Mouse (Mus musculus) liver, embryonic 15.5 days (tissue): ENCODE measurements at regions not wholly inside any gene's neighbourhood (a gene's known extent, or its start where the extent isn't known, plus 50 kb on each side); places are given as distances from the start of the nearest gene placed in this dataset.

Experiments
- ATAC-seq: fragments of 200-750 bp; cut with Nextera tagmentation; 2 replicates; pipeline ENCODE4 v1.8.0; 2017; ENCODE audit warnings: moderate number of reproducible peaks, mild to moderate bottlenecking, moderate library complexity; ENCODE audit not compliant: insufficient read depth
- H3K27ac ChIP-seq: fragments of 300-500 bp; sonication (generic); replicated peaks from 2 replicates; pipeline ENCODE4 v1.5.1; 2015; ENCODE audit warnings: mild to moderate bottlenecking, inconsistent platforms
- H3K27me3 ChIP-seq: fragments of 300-500 bp; sonication (generic); 2 replicates; pipeline ENCODE4 v1.6.1; 2015; ENCODE audit warnings: mild to moderate bottlenecking, inconsistent platforms
- H3K36me3 ChIP-seq: fragments of 300-500 bp; sonication (generic); replicated peaks from 2 replicates; pipeline ENCODE4 v1.6.1; 2015; ENCODE audit warnings: moderate library complexity, mild to moderate bottlenecking, inconsistent platforms
- H3K4me1 ChIP-seq: fragments of 300-500 bp; sonication (generic); replicated peaks from 2 replicates; pipeline ENCODE4 v1.6.1; 2015; ENCODE audit warnings: inconsistent platforms
- H3K4me2 ChIP-seq: fragments of 300-500 bp; sonication (generic); 2 replicates; pipeline ENCODE4 v1.6.1; 2015; ENCODE audit warnings: moderate library complexity, mild to moderate bottlenecking, inconsistent platforms
- H3K4me3 ChIP-seq: fragments of 300-500 bp; sonication (generic); replicated peaks from 2 replicates; pipeline ENCODE4 v1.5.1; 2015; ENCODE audit warnings: mild to moderate bottlenecking, inconsistent platforms
- H3K9ac ChIP-seq: fragments of 300-500 bp; sonication (generic); 2 replicates; pipeline ENCODE4 v1.6.1; 2015; ENCODE audit warnings: moderate library complexity, mild to moderate bottlenecking, inconsistent platforms
- H3K9me3 ChIP-seq: fragments of 300-500 bp; sonication (generic); replicated peaks from 2 replicates; pipeline ENCODE4 v1.6.1; 2016; ENCODE audit warnings: inconsistent platforms
- WGBS: fragments of 180-500 bp; shearing (Covaris S2); methylation state at CpG from one replicate; pipeline ENCODE4 v1.1.7; 2015; ENCODE audit warnings: mixed read lengths; ENCODE audit not compliant: insufficient replicate concordance; 5-methylcytosine and 5-hydroxymethylcytosine counted together

DNA sequence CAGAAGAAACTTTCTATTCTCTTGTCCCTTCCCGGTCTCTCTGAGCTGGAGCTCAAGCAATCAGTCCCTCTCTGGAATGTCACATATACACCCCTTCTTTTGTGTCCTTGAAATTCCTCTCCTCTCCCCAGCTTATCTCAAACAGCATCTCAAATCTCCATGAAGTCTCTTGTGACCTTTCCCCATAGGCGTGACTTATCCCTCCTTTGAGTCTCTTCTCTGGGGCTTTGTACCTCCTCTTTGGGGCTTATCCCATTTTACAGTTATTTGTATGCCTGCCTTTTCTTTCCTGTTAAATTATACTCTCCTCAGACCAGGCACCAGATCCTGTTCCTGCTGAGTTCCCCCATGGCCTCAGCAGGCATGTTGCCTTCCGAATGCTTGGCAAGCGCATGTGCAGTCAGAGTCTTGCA, 152.8 kb downstream of the Pten start:
- no peak overlapping the region for H3K4me2 ChIP-seq
- peaks cover 13% of the 10 kb centered on the region for H3K4me1 ChIP-seq
- no peak for ATAC-seq
- no peak overlapping the region for H3K9ac ChIP-seq
- no peaks in the 10 kb centered on the region for H3K27me3 ChIP-seq
- no peaks in the 10 kb centered on the region for H3K9me3 ChIP-seq
- H3K27ac ChIP-seq, result no peak overlapping the region
- no peaks in the 10 kb centered on the region for H3K36me3 ChIP-seq
- 64% methylated on average over 4 of the region's 4 CpGs for WGBS
- H3K4me3 ChIP-seq, result no peak overlapping the region

DNA sequence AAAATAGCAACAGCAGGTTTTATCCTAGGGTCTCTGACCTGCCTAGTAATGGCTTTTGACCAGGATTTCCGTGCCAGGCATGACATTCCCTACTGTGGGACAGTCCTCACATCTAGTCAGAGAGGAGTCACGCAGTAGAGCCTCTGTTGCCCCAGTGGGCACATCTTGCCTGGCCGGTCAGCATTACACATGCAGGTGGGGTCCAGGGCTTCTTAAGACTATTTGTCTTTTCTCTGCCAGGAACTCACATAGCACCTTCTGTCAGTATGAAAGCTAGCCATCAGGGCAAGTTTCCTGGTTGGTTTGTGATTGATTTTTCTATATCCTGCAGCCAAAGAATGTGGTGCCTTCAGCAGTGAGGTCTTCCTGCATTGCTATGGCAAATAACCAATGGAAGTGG, 155.0 kb downstream of the Pten start:
- Histone ChIP-seq H3K4me3 (no peak overlapping the region), H3K4me2 (no peak overlapping the region), H3K27ac (no peak overlapping the region), H3K4me1 (no peaks in the 10 kb centered on the region), H3K36me3 (no peaks in the 10 kb centered on the region), H3K27me3 (no peaks in the 10 kb centered on the region), H3K9ac (no peak overlapping the region), H3K9me3 (no peaks in the 10 kb centered on the region)
- WGBS, result 64% methylated on average over 3 of the region's 3 CpGs
- no peak for ATAC-seq

DNA sequence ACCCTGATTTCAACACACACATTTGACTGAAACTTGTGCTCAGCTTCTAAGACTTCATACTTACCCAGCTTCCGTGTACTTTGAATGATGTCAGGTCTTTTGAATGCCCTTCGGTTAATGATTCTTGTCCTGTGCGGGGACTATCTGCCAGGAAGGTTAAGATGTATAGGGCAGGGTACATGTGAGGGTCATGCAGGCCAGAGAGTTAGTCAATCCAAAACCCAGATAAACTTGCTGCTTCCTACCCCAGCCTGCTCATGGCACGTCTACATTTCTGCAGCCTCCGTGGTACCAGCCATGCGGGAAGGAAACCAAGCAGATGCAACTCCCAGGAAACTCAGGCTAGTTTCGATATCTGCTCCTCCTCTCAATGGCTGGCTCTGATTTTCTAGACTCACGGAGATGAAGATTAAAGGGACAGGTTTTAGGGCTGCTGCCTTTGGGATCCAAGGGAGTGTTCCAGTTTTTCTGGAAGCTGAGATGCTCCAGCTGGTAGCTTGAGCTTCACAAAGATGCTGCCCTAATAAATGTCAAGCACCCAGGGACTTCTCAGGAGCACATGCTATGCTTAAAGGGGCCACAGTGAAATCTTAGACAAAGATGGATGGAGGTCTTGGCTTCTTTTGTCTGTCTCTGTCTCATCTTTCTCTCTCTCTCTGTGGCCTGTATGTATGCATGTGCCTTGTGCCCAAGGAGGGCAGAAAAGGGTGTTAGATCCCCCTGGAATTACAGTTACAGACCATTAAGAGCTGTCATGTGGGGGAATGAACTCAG, 159.4 kb downstream of the Pten start:
- 69% methylated on average over 8 of the region's 8 CpGs for WGBS
- Histone ChIP-seq H3K4me1 (no peaks in the 10 kb centered on the region), H3K36me3 (no peaks in the 10 kb centered on the region), H3K4me2 (no peak overlapping the region), H3K27me3 (no peaks in the 10 kb centered on the region), H3K27ac (no peak overlapping the region), H3K9me3 (no peaks in the 10 kb centered on the region), H3K4me3 (no peak overlapping the region), H3K9ac (no peak overlapping the region)
- no peak for ATAC-seq

DNA sequence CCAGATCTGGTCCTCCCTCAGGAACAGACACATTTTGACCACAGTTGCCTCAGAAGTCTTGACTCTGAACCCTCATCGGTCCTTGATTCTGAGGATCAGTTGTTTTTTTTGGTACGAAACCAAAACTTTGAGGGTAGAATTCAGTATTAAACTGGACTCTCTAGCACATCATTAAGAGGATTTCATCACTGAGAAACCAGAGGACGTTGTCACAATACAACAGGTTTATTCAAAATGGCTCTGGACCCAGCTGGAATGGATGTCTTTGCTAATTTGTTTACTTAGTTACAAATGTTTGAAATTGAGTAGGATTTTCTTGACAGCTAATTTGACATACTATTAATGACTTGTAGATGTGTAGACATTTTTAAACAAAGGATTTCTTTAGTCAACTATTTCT, 163.7 kb downstream of the Pten start:
- WGBS, result 54% methylated on average over 3 of the region's 3 CpGs
- H3K36me3 ChIP-seq, result no peaks in the 10 kb centered on the region
- H3K4me3 ChIP-seq, result no peak overlapping the region
- H3K9me3 ChIP-seq, result no peaks in the 10 kb centered on the region
- no peaks in the 10 kb centered on the region for H3K27me3 ChIP-seq
- H3K4me1 ChIP-seq, result no peaks in the 10 kb centered on the region
- no peak for ATAC-seq
- H3K4me2 ChIP-seq, result no peak overlapping the region
- H3K9ac ChIP-seq, result no peak overlapping the region
- H3K27ac ChIP-seq, result no peak overlapping the region

DNA sequence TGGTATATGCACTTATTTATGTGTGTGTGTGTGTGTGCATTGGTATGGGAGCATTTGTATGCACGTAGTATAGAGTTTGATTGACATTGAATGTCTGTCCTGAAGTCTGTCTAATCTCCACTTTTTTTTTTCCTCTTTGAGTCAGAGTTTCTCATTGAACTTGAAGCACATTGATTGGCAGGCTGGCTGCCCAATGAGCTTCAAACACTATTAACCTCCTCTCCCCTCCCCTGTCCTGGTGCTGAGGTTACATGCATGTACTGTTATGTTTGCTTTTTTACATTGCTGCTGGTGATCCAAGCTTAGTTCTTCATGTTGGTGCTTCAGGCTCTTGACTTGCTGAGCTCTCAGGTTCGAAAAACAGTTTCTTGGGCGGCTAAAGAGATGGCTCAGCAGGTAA, 166.6 kb downstream of the Pten start:
- Histone ChIP-seq H3K9ac (no peak overlapping the region), H3K4me3 (no peak overlapping the region), H3K4me2 (no peak overlapping the region), H3K9me3 (no peaks in the 10 kb centered on the region), H3K36me3 (no peaks in the 10 kb centered on the region), H3K4me1 (no peaks in the 10 kb centered on the region), H3K27ac (no peak overlapping the region), H3K27me3 (no peaks in the 10 kb centered on the region)
- ATAC-seq, result no peak
- WGBS, result 75% methylated on average over 3 of the region's 3 CpGs

DNA sequence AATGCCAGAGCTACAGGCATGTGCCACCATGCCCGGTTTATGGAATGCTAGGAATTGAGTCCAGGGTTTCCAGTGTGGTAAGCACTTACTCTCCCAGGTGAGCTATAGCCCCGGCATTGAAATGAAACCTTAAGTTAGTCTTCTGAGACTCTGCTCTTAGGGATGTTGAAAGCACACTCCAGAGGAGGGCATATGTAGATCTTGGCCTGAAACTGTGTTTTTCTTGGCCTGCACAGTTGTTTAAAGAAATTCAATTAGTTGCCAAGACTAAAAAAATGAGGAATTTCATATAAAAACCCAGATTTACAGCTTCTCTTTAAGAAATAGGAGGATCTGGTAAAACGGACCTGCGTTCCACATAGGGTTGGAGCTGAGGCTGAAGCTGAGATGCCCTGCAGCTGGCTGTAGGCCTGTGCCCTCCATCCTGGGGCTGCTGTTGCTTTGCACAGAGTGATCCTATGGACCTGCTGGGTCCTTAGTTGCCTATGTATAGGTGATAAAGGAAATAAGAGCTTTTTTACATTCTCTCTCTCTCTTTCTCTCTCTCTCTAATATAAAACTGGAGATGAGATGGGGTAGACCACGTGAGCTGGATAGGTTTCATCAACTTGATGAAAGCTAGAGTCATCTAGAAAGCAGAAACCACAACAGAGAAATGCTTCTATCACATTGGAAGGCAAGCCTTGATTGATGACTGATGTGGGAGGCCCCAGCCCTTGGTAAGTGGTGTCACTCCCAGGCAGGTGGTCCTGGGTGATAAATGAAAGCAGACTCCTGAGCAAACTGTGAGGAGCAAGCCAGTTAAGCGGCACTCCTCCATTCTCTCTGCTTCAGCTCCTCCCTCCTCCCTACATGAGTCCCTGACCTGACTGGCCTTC, 168.6 kb downstream of the Pten start:
- no peak overlapping the region for H3K27ac ChIP-seq
- 51% methylated on average over 6 of the region's 6 CpGs for WGBS
- no peak for ATAC-seq
- H3K27me3 ChIP-seq, result no peaks in the 10 kb centered on the region
- no peak overlapping the region for H3K4me3 ChIP-seq
- no peak overlapping the region for H3K9ac ChIP-seq
- no peaks in the 10 kb centered on the region for H3K9me3 ChIP-seq
- no peak overlapping the region for H3K4me2 ChIP-seq
- H3K36me3 ChIP-seq, result no peaks in the 10 kb centered on the region
- H3K4me1 ChIP-seq, result no peaks in the 10 kb centered on the region

DNA sequence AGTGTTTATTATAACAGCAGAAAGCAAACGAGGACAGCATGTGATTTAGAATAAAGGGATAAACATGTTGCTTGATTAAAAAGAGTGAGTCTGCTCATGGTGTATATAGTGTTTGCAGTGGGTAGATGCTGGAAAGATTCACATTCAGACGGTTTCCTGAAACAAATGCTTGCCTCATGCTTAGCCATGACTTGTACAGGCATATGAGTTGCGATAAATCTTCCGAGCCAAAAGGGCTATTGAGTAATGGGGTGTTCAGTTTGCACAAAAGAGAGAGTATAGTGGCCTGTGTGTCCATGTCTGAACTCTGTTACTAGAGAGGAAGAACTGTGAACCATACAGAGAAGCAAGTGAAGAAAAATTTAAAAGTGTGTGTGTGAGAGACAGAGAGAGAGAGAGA, 169.3 kb downstream of the Pten start:
- Histone ChIP-seq H3K27ac (no peak overlapping the region), H3K36me3 (no peaks in the 10 kb centered on the region), H3K9ac (no peak overlapping the region), H3K4me2 (no peak overlapping the region), H3K9me3 (no peaks in the 10 kb centered on the region), H3K4me3 (no peak overlapping the region), H3K27me3 (no peaks in the 10 kb centered on the region), H3K4me1 (no peaks in the 10 kb centered on the region)
- WGBS, result 55% methylated on average over 4 of the region's 4 CpGs
- no peak for ATAC-seq

DNA sequence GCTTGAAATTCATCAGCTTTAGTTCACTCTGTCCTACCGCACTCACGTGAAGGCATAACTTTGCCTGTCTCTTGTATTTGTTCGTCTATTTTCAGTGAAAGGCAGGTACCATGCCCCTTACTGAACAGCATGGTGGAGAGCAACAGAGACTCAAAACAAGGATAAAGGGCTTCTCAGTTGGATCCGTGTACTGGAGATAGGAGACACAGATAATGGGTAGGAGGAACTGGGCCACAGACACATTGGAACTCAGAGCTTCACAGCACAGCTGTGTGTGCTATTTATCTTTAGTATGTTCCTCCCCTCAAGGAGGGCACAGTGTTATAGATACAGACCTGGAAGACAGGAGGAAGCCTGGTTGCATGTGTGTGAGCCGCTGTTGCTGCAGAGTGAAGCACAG, 176.4 kb downstream of the Pten start:
- Histone ChIP-seq H3K36me3 (no peaks in the 10 kb centered on the region), H3K9me3 (no peaks in the 10 kb centered on the region), H3K4me1 (no peaks in the 10 kb centered on the region), H3K4me3 (no peak overlapping the region), H3K27me3 (no peaks in the 10 kb centered on the region), H3K27ac (no peak overlapping the region), H3K9ac (no peak overlapping the region), H3K4me2 (no peak overlapping the region)
- no peak for ATAC-seq
- WGBS, result 47% methylated on average over 5 of the region's 5 CpGs

DNA sequence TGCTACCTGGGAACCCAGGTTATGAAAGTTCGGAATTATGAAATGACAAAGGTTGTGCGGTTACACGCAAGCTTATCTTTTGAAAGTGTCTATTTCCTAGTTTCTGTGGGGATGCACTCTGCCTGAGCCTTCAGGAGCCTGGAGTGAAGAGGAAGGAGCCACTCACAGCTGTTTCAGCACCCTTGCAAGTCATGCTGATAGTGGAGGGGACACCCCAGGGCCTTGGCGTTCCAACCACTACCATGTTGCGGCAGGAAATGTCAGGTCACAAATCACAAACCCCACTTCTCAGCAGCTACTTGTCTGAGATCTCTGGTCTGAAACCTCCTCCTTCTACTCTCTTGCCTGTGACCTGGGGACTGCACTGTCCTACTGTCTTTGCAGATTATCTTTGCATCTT, 178.3 kb downstream of the Pten start:
- no peak for ATAC-seq
- H3K9ac ChIP-seq, result no peak overlapping the region
- no peak overlapping the region for H3K27ac ChIP-seq
- H3K36me3 ChIP-seq, result no peaks in the 10 kb centered on the region
- H3K27me3 ChIP-seq, result no peaks in the 10 kb centered on the region
- no peaks in the 10 kb centered on the region for H3K9me3 ChIP-seq
- no peaks in the 10 kb centered on the region for H3K4me1 ChIP-seq
- no peak overlapping the region for H3K4me2 ChIP-seq
- H3K4me3 ChIP-seq, result no peak overlapping the region
- 20% methylated on average over 5 of the region's 5 CpGs for WGBS

DNA sequence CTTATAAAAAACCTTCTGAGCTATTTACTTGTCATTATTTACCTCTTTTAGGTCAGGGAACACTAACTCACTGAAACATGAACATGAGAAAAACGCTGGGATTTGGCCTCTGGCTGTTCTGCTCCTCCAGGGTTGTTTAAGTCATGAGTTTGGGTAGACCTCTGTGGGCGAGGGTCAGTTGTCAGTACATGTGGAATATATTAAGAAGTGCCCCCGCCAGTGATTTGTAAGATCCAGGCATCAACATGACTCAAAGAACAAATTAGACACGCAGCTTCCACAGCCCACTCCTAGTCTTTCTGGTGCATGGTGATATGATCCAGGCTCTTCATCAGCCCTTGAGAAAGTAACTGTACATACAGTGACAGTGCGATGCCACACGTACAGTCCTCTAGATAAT, 180.3 kb downstream of the Pten start:
- Histone ChIP-seq H3K27me3 (no peaks in the 10 kb centered on the region), H3K4me1 (no peaks in the 10 kb centered on the region), H3K9me3 (no peaks in the 10 kb centered on the region), H3K9ac (no peak overlapping the region), H3K27ac (no peak overlapping the region), H3K4me2 (no peak overlapping the region), H3K36me3 (no peaks in the 10 kb centered on the region), H3K4me3 (no peak overlapping the region)
- WGBS, result 69% methylated on average over 6 of the region's 6 CpGs
- ATAC-seq, result no peak

DNA sequence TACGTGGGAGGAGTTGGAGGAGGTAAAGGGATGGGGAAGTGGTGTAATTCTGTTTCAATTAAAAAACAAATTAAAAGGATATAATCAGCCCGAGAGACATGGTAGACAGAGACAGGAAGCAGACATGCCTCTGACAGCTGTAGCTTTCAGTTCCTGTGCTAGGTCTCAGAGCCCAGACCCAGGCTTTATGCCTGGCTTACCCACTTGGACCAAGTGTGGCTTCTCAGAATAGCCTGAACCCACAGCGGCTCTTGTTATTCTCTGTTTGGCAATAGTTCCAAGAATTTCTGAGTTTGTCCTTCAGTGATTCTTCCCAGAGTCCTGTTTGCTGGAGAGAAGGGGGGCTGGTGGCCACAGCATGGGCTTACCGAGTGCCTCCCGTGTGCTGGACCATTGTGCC, 182.4 kb downstream of the Pten start:
- Histone ChIP-seq H3K36me3 (no peaks in the 10 kb centered on the region), H3K9ac (no peak overlapping the region), H3K4me1 (no peaks in the 10 kb centered on the region), H3K27me3 (no peaks in the 10 kb centered on the region), H3K27ac (no peak overlapping the region), H3K4me2 (no peak overlapping the region), H3K4me3 (no peak overlapping the region), H3K9me3 (no peaks in the 10 kb centered on the region)
- 52% methylated on average over 5 of the region's 5 CpGs for WGBS
- no peak for ATAC-seq
